Mouse (Mus musculus) kidney, adult 18-20 months (tissue): ENCODE data around the gene Gm7324.
"Not testable (repeated sequence)": the region's sequence is repeated elsewhere in the genome, so short reads cannot be mapped to it uniquely, and the experiment has no call there.

ENCODE experiments used
- DNase-seq: peaks from one replicate; pipeline ENCODE4 v3.0.0; 2021

Gene Gm7324

GRCm38 (mm10) chr14:43697621-43698020 is at the start of gene Gm7324:
Gene Gm7324 (plus strand): TSS chr14:43697828.
- not testable (repeated sequence) for DNase-seq

GRCm38 (mm10) chr14:43677099-43677498 is 20.5 kb upstream of the Gm7324 start, which contains the start of gene Gm8165:
Gene Gm8165 (minus strand): TSS chr14:43677199.
- DNase-seq, result not testable (repeated sequence)

- not testable (repeated sequence) for DNase-seq
Observed at GRCm38 (mm10) chr14:43727385-43727784, 29.8 kb downstream of the Gm7324 start, which contains the start of gene Gm16506. Gene Gm16506 (minus strand): TSS chr14:43727485.

- DNase-seq, result not testable (repeated sequence)
Observed at GRCm38 (mm10) chr14:43747566-43747965, 49.9 kb downstream of the Gm7324 start, which contains the start of gene Gm6526. Gene Gm6526 (plus strand): TSS chr14:43747866.
